Mouse (Mus musculus): ENCODE measurements around the gene Rad51d. TPM values are rescaled to one million over a fixed set of nuclear protein-coding genes. Genes with fewer than 3 reads are reported as not detected.
A peak's percentile ranks its signal among the peaks of the same experiment; 100 is the strongest.

Rad51d gene
- total RNA-seq, 1 experiment from 2014 or later: 15.0 TPM

DNA sequence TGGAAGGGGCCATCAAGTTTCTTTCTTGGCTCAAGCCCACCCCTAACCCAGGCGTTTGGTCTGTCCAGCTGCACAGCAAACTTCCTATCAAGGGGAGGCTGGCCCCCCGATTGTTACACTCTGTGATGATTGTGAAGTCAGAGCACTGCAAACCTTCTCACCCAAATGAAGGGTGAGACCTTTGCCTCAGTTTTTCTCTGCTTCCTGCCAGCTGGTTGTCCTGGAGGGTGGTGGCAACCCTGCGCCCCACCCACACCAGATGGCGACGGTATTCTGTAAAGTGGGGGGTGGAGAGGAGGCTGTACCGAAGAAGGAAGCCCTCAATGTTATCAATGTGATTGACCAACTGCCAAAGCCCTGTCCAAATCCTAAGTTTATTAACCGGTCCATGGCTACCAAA lies 1.5 kb upstream of the Rad51d start, which contains the start of gene Fndc8:
Gene Fndc8, plus strand, starts transcription at position 189 of the 400 bp plus-strand sequence.
- DNase-seq: no peak

GRCm38 (mm10) chr11:82889524-82890341 lies 681 bp downstream of the Rad51d start:
- DNase-seq: peak; percentile 44

DNA sequence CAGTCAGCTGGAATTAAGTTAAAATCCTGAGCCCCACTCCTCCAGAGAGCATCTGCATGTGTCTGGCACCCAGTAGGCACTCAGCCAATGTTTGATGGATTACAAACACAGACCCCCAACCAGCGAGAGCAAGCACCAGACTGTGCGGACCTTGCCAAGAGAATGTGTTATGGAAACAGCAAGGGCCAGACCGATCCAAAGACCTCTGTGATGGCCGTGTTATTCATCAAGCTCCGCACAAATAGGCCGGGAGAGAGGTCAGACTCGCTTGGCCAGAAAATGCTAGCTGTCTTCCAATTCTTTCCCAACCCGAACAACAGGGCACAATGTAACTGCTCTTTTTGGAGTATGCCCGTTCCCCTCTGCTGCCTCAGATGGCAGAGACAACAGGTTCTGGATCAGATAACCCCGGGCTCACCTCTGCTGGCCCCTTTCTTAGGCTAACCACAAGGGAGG lies 1.9 kb downstream of the Rad51d start:
- peak; percentile 58 for DNase-seq

DNA sequence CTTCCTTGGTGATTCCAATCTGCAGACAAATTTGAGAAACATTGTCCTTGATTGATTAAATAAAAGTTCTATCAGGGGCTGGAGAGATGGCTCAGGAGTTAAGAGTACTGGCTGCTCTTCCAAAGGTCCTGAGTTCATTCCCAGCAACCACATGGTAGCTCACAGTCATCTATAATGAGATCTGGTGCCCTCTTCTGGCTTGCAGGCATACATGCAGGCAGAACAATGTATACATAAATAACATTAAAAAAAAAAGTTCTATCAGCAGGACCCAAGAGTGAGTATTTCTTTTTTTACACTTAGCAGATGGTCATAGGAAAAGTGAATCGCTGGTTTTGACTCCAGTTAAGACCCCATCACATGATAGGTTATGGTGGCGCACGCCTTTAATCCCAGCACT lies 3.9 kb downstream of the Rad51d start:
- DNase-seq: no peak

DNA sequence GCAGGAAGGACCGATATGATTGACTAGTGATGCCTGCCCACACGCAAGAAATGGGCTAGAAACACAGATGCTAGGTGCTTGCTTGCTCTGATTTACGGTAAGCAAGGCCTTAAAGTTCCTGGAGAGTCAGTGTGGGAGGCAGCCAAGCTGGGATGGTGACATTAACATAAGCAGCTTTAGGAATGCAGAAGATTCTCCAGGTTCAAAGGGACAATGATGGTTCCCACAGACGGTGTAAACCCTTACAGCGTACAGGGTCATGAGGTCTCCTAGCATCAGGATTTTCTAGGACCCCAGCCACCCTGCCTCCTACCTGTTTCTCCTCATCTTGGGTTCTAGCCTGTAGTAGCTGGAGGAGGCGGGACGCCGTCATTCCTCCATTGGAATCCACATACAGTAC lies 7.2 kb downstream of the Rad51d start:
- DNase-seq: no peak

DNA sequence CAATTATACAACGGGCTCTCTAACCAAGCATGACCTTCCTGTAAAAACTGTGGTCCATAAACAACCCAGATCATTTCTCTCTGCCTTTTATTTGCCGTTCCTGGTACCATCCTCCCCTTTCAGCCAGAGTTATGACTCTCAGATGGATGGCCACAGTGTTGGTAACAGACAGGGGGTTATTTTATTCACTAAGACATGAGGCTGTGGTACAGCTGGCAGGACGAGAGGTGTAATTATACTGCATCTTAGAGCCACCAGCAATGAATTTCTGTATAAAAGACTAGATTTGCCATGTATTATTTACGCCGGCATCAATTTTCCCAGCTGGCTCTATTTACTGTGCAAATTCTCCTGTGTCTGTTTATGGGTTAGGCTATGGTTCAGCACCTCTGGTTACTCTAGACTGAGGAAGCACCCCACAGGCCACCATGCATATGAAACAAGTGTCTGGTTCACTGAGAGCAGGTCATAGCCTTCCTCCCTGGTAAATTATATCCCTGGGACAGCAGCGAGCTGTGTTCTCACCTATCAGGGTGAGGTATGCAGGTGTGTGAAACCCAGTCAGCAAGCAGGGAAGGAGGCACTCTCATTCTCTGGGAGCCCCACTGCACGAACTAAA lies 12.6 kb downstream of the Rad51d start:
- DNase-seq: no peak

DNA sequence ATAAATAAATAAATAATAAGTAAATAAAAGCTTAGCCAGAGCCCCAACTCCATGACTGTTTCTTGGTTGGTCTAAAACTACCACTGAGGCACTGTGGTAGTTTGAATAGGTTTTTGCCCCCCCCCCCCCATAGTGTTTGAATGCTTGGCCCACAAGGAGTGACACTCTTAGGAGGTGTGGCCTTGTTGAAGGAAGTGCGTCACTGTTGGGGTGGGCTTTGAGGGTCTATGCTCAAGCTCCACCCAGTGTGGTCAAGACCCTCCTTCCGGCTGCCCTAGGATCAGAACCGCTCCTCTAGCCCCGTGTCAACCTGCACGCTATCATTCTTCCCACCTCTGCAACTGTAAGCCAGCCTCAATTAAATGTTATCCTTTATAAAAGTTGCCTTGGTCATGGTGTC lies 14.8 kb downstream of the Rad51d start:
- no peak for DNase-seq

- no peak for DNase-seq
Measured at GRCm38 (mm10) chr11:82874924-82875323, 15.5 kb downstream of the Rad51d start.

DNA sequence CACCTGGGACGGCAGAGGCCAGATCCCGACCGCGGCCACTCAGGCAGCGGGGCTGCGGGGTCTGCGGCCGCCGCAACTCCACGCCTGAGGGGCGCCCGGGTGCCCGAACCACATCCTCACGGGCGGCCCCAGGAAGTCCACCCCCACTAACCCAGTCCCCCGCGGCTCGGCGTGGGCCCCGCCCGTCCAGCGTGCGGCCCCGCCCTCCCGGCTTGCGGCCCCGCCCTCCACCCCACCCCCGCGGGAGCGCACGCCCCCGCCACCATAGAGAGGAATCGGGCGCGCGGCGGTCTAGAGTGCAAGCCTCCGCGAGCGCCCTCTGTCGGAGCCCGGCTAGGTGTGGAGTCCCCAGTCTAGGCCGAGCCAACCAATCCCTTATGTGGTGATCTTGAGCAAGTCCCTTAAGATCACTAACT lies 19.4 kb downstream of the Rad51d start, which contains the start of gene Rffl:
Gene Rffl, minus strand, starts transcription at position 180 of the 416 bp plus-strand sequence.
- DNase-seq: peak; percentile 97

GRCm38 (mm10) chr11:82870173-82871030 lies 20.0 kb downstream of the Rad51d start:
- peak; percentile 64 for DNase-seq

DNA sequence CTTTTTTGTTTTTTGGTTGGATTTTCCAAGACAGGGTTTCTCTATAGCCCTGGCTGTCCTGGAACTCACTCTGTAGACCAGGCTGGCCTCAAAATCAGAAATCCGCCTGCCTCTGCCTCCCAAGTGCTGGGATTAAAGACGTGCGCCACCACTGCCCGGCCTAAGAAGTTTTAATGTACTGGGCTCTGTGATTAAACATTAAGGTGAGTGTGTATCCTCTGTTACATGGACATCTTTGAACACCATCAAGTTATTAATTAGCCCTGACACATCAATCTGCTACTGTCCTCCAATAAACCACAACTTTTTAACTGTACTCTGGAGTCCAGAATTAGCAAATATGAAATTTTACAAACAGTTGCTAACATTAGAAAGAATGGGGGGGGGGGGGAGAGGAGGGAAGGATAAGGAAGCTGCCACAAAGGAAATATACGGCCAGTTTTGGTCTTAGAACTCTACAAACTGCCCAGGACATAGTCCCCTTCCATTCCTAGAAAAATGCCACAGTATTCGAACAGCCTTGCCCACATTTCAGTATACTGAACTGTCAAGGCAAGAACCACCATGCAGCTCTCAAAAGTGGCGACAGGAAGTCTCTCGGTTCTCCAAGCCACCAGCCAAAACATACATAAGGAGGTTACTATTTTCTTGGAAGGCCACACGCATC lies 20.8 kb downstream of the Rad51d start:
- no peak for DNase-seq

DNA sequence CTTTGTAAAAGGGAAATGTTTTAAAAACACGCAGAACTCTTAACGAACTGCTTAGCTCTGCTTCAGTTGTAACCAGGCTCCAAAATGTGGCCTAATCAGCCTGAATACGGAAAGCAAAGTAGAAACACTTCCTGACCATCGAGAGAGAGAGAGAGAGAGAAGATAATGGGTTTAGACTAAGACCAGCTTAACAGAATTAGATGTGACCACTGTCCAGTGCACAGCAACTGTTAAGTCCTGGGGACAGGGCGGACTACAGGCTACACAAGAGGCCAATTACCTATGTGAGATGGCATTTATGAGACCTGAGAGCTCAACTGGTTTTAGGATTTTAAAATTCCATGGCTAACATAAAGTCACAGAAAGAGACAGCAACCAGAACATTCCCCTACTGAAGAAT lies 22.5 kb downstream of the Rad51d start:
- DNase-seq: no peak

GRCm38 (mm10) chr11:82866850-82867564 lies 23.4 kb downstream of the Rad51d start:
- no peak for DNase-seq

- DNase-seq: no peak
Measured at GRCm38 (mm10) chr11:82865957-82866356, 24.5 kb downstream of the Rad51d start.

DNA sequence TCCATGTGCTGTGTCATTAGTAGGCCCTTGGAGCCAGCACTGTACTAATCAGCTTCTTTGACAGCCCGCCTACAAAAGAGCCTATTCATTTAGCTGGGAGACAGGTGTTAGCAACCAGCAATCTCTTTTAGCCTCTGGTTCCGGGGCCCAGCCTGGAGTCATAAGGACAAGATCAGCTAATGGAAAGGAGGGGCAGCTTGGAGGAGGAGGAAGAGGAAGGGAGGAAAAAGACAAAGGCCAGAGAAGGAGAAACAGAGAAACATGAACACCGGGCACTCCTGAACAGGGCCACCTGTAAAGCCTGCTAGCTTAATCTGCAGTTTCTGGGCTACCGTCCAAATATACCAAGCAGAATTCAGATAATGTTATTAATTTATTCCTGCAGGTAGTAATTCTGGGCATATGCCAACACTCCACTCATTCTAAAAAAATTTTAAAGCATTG lies 26.9 kb downstream of the Rad51d start:
- no peak for DNase-seq

GRCm38 (mm10) chr11:82863059-82863458 lies 27.4 kb downstream of the Rad51d start:
- no peak for DNase-seq

GRCm38 (mm10) chr11:82862638-82863037 lies 27.8 kb downstream of the Rad51d start:
- DNase-seq: no peak

DNA sequence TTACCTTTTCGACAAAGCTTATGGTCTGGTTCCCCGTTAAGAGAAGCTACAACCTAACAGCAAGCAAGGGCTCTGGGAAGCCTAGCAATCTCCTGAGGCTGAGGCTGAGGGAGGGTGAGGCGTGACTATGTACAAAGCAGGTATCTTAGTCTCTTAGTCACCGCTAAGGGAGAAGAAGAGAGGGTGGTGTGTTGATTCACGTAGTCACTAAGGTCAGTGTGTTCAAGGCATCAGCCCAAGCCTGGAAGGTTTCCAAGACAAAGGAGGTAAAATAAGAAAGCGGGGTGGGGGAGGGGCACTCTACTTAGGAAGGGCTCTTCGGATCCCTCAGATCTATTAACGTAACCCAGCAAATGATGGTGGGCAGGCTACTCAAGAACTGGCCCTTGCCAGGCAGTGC lies 28.9 kb downstream of the Rad51d start:
- DNase-seq: peak; percentile 29

- no peak for DNase-seq
Measured at GRCm38 (mm10) chr11:82860759-82861158, 29.7 kb downstream of the Rad51d start.

DNA sequence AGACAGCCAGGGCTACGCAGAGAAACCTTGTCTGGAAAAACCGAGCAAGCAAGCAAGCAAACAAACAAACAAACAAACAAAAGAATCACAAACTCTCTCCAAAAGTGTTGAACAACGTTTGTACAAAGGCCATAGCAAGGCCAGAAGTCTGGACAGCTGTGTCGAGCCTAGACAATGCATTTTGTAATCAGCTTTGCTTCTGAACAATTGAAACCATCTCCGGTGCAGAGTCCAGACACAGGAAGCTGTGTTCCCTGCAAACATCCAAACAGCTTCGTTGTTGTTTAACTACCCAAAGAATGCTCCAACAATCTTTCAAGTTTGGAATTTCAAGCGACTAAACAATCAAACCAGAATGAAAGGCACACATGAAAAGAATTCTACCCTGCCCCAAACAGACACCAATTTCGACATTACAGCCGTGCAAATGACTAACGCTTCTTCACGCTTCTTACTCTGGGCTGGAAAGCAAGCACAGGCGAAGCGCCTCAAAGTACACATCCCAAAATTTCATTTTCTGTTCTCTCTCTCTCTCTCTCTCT lies 33.0 kb downstream of the Rad51d start:
- DNase-seq: no peak

GRCm38 (mm10) chr11:82856032-82856431 lies 34.4 kb downstream of the Rad51d start:
- no peak for DNase-seq
